Mouse (Mus musculus): ENCODE results near the gene Kdm5c.

DNA sequence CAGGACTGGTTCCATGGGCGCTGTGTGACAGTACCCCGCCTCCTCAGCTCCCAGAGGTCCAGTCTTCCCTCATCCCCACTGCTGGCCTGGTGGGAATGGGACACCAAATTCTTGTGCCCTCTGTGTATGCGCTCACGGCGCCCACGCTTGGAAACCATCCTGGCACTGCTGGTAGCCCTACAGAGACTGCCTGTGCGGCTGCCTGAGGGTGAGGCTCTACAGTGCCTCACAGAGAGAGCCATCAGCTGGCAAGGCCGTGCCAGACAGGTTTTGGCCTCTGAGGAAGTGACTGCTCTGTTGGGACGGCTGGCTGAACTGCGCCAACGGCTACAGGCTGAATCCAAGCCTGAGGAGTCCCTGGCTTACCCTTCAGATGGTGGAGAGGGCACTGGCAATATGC lies 38.4 kb downstream of the Kdm5c start:
- TF ChIP-seq POLR2A (IDR thresholded peaks at IDR 0.05; ENCODE audit: borderline replicate concordance, control insufficient read depth, low read depth, low read length) (no peak), CTCF (IDR thresholded peaks at IDR 0.05; ENCODE audit: control insufficient read depth, insufficient read depth, low read length) (no peak)
